Mouse (Mus musculus) heart, adult 2 months (tissue): ENCODE measurements at regions not wholly inside any gene's neighbourhood (a gene's known extent, or its start where the extent isn't known, plus 50 kb on each side); places are given as distances from the start of the nearest gene placed in this dataset.

ENCODE experiments used
- CTCF ChIP-seq: fragments of 200-600 bp; IDR thresholded peaks from 2 replicates; pipeline ENCODE4 v1.8.1; 2022; ENCODE audit warnings: antibody characterized with exemption, mild to moderate bottlenecking, moderate library complexity
- EP300 ChIP-seq: fragments of 200-500 bp; IDR thresholded peaks from 2 replicates; pipeline ENCODE4 v1.6.1; 2011; ENCODE audit warnings: low read depth, low read length, control low read depth; ENCODE audit not compliant: insufficient read depth
- POLR2A ChIP-seq: fragments of 200-500 bp; IDR thresholded peaks from 2 replicates; pipeline ENCODE4 v1.6.1; 2011; ENCODE audit warnings: mild to moderate bottlenecking, low read depth, low read length, control low read depth; ENCODE audit not compliant: insufficient read depth

- TF ChIP-seq CTCF (no peak), POLR2A (no peak), EP300 (no peak)
Measured at GRCm38 (mm10) chr1:184584505-184584874, 147.9 kb downstream of the Hlx start.
